Mouse (Mus musculus): ENCODE measurements around the gene Mroh2a.
A peak's percentile ranks its signal among the peaks of the same experiment; 100 is the strongest.
"Not testable (repeated sequence)": the region's sequence is repeated elsewhere in the genome, so short reads cannot be mapped to it uniquely, and the experiment has no call there.

Mroh2a gene

GRCm38 (mm10) chr1:88218591-88218990 is 8.2 kb upstream of the Mroh2a start:
- no peak for DNase-seq (ENCODE audit: low spot score in 2 of 2)

GRCm38 (mm10) chr1:88219054-88219453 is 7.7 kb upstream of the Mroh2a start:
- DNase-seq (ENCODE audit: low spot score in 2 of 2): no peak

- DNase-seq (ENCODE audit: low spot score in 2 of 2): no peak
Observed at GRCm38 (mm10) chr1:88220336-88220735, 6.5 kb upstream of the Mroh2a start.

GRCm38 (mm10) chr1:88222216-88222615 is 4.6 kb upstream of the Mroh2a start:
- no peak for DNase-seq (ENCODE audit: low spot score in 2 of 2)

- DNase-seq (ENCODE audit: low spot score in 2 of 2): not testable (repeated sequence)
Observed at GRCm38 (mm10) chr1:88223011-88223515, 3.7 kb upstream of the Mroh2a start.

- no peak for DNase-seq (ENCODE audit: low spot score in 2 of 2)
Observed at GRCm38 (mm10) chr1:88223591-88223990, 3.2 kb upstream of the Mroh2a start.

- no peak for DNase-seq (ENCODE audit: low spot score in 2 of 2)
Observed at GRCm38 (mm10) chr1:88224029-88224776, 2.6 kb upstream of the Mroh2a start.

GRCm38 (mm10) chr1:88225301-88225700 is 1.5 kb upstream of the Mroh2a start:
- DNase-seq (ENCODE audit: low spot score in 2 of 2): not testable (repeated sequence)

- no peak for DNase-seq (ENCODE audit: low spot score in 2 of 2)
Observed at GRCm38 (mm10) chr1:88225741-88226140, 1.0 kb upstream of the Mroh2a start.

- DNase-seq (ENCODE audit: low spot score in 2 of 2): no peak
Observed at GRCm38 (mm10) chr1:88227482-88227881, 696 bp downstream of the Mroh2a start.

GRCm38 (mm10) chr1:88228121-88228520 is 1.3 kb downstream of the Mroh2a start:
- DNase-seq (ENCODE audit: low spot score in 2 of 2): no peak

GRCm38 (mm10) chr1:88229566-88229965 is 2.8 kb downstream of the Mroh2a start:
- no peak for DNase-seq (ENCODE audit: low spot score in 2 of 2)

GRCm38 (mm10) chr1:88229986-88230385 is 3.2 kb downstream of the Mroh2a start:
- no peak for DNase-seq (ENCODE audit: low spot score in 2 of 2)

GRCm38 (mm10) chr1:88230421-88230820 is 3.6 kb downstream of the Mroh2a start:
- DNase-seq (ENCODE audit: low spot score in 2 of 2): no peak

- DNase-seq (ENCODE audit: low spot score in 2 of 2): no peak
Observed at GRCm38 (mm10) chr1:88230981-88231802, 4.4 kb downstream of the Mroh2a start.

- DNase-seq (ENCODE audit: low spot score in 2 of 2): no peak
Observed at GRCm38 (mm10) chr1:88231803-88232499, 5.2 kb downstream of the Mroh2a start.

- peak in 1 of 2 experiments; percentile 6 for DNase-seq (ENCODE audit: low spot score in 2 of 2)
Observed at GRCm38 (mm10) chr1:88232664-88233380, 6.0 kb downstream of the Mroh2a start.

- DNase-seq (ENCODE audit: low spot score in 2 of 2): no peak
Observed at GRCm38 (mm10) chr1:88233421-88234247, 6.8 kb downstream of the Mroh2a start.

GRCm38 (mm10) chr1:88234248-88234610 is 7.4 kb downstream of the Mroh2a start:
- no peak for DNase-seq (ENCODE audit: low spot score in 2 of 2)

- no peak for DNase-seq (ENCODE audit: low spot score in 2 of 2)
Observed at GRCm38 (mm10) chr1:88234646-88235045, 7.9 kb downstream of the Mroh2a start.

Measured in right cerebral cortex, postnatal 10 days (tissue).